Mouse (Mus musculus): ENCODE measurements at regions not wholly inside any gene's neighbourhood (a gene's known extent, or its start where the extent isn't known, plus 50 kb on each side); places are given as distances from the start of the nearest gene placed in this dataset.

DNA sequence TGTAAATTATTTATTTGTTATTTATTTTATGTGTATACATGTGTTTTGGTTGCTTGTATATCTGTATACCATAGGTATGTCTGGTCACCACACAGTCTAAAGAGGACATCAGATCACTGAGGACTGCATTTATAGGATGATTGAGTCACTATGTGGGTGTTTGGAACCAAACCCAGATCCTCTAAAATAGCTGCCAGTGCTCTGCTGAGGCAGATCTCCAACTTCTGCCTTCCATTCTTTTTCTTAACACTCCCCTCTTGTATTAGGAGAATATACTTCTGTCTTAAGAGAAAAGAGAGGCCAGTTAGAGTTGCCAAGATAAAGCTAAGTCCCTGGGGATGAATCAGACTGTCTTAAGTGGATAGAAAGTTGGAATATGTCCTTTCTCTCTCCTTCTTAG lies 424.2 kb downstream of the Cntn6 start:
- DNase-seq (ENCODE audit: low read depth, low spot score), result peak; percentile 67

DNA sequence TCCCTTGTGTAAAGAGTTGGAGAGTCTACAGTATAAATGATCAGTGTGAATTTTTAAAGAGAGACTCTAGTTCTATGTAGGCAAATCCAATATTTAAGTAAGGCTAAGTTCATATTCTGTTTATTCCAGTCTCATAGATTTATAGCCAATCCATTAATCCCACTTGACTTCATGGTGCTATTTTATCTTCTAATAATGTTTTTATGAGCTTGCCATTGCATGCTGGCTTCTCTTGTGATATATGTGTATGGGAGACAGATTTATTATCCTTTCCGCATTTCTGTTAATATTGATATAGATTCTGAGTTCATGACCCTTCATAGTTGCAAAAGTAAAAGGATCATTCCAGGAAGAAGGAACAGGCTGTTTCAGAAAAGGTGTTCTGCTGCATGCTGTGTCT lies 430.0 kb downstream of the Cntn6 start:
- no peak for DNase-seq (ENCODE audit: low read depth, low spot score)

DNA sequence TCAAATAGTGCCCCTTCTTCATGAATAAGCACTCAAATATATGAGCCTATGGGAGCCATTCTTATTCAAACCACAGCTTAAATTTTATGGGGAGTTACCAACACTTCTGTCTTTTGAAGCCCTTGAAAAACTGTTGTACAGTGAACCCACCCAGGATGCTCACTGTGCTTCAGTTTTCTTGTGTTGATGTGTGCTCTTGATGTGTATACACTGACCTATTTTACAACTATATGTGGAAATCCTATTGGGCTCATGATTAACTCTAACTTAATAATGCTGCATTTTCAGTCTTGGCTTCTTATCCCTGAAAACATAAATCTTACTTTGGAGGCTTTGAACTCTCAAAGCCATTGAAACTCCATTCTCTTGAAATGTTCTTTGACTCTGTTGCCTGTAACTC lies 433.5 kb downstream of the Cntn6 start:
- DNase-seq (ENCODE audit: low read depth, low spot score), result no peak

DNA sequence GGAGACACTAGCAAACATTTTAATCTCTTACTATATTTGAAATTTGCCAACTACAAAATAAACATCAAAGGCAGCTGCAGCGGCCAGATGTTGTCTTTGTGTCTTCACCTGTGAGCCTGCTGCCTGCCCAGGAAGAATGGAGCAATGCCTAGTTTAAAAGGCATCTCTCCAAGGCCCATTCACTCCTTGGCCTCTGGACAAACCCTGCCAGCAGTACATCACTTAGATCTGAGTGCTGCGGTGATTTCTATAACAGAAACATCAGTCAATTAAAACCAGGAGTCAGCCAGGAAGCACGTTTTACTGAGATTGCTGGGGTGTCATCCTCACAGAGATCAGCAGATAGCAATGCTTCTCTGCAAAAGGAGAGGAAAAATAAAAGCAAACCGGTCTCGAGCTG lies 437.7 kb downstream of the Cntn6 start:
- no peak for DNase-seq (ENCODE audit: low read depth, low spot score)

DNA sequence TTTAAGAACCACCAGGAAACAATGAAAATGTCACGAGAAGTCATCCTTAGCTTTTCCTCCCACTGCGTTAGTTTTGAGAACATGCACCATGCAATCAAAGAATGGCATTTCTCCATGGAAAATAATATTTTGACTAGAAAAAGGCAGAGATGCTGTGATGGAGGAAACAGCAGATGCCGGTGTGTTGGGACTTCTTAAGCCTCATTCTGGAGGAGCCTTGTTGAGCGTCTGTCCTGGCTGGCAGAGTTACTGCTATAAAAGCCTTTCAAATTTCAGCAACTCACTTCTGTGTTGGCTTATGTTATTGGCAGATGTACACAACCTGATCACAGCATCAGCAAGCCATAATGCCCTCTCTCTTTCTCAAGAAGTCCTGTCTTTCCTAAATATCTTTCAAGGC lies 439.6 kb downstream of the Cntn6 start:
- no peak for DNase-seq (ENCODE audit: low read depth, low spot score)

DNA sequence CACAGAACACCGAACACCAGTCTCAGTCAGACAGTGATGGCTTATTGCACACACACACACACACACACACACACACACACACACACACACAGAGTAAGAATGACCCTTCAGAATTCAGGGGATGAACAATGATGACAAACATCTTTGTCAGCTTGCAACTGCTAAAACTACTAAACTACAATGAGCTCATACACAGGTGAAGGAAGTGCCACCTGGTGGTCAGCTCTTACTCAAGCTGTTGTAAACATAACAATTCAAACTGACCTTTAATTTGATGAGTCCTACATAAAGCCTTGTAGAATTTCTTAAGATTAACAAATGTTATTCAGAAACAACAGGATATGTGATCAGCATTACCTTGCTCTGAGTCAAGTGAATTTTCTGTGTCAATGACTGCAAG lies 446.5 kb downstream of the Cntn6 start:
- no peak for DNase-seq (ENCODE audit: low read depth, low spot score)

DNA sequence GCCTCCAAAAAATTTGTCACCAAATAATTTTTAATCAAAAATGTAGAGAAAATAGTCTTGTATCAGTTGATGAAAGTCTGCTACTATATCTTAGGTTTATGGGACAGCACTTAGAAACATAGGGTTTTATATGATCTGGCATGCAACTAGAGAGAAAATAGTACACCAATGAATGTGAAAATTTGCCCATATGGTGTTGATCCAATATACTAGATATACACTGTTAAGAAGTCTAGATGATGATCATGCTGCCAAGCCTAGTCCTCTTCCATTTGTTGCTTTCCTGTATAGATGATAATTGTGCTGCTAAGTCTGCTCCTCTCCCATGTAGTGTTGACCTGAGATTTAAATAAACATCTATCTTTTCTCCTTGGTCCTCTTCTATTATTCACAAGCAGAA lies 481.9 kb downstream of the Cntn6 start:
- DNase-seq (ENCODE audit: low read depth, low spot score), result peak; percentile 6

DNA sequence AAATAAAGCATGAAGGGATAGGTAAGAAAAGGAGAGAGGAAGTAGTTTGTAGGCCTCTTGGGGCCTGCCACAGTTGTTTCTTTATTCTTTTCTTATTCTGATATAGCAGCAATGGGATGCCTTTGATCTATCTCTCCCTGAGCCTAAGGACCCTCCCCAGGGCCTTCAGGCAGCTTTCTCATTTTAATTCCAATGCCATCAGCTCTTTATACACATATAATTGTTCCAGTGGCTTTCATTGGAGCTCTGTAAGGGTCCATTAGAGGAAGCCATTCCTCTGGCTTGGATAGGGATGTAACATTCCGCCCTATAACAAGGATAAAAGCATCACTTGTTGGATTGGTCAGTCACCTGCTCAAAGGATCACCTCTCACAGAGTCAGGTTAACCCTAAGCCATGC lies 491.6 kb downstream of the Cntn6 start:
- no peak for DNase-seq (ENCODE audit: low read depth, low spot score)

DNA sequence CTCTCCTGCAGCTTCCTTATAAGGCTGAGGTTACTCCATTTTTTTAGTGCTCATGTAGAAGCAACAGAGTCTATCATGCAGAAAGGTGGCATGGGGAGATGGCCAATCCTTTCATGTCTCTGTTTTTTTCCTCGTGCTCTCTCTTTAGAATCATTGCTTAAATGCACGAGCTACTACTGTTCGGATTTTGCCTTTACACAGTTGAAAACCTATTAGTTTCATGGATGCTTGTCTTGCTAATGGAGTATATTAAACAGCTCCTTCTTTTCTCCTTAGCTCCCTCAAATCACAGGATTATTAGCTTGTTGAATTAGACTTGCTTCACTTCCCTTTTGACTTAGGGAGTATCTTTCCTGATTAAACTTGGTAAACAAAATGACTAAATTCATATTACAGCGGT lies 497.3 kb downstream of the Cntn6 start:
- DNase-seq (ENCODE audit: low read depth, low spot score), result no peak

DNA sequence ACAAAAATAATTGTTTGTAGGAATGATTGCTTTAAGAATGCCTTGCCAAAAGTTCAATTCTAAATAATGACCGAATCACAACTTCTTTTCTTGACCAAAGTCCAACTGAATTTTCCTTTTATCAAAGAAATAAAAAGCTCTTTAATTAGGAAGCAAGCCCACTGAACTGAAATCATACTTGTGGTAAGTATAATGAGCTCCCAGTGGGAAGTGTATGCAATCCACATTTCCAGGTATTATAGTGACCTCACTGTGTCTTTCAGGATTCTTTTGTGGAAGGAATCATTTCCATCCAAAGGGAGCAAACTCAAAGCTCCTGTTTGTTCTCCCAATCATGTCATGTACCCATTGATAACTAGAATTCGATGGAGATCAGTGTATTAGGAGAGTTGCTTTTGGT lies 497.8 kb downstream of the Cntn6 start:
- DNase-seq (ENCODE audit: low read depth, low spot score), result no peak

DNA sequence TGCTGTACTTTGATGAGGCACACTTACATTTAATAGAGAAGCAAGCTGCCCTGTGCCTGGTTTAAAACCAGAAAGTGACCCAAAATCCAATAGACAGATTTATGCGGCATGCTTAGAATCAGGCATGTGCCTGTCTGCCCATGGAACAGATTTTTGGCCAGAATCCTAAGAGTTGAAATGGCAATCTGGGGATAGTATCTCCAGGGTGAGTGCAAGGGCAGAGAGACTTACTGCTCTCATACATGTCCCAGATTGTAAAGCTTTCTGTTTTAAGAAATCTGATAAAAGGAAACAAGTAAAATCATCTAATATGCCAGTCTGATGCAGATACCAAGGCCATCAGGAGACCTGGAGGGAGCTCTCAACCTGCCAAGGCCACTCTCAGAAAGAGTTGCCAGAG lies 507.0 kb downstream of the Cntn6 start:
- DNase-seq (ENCODE audit: low read depth, low spot score), result no peak

DNA sequence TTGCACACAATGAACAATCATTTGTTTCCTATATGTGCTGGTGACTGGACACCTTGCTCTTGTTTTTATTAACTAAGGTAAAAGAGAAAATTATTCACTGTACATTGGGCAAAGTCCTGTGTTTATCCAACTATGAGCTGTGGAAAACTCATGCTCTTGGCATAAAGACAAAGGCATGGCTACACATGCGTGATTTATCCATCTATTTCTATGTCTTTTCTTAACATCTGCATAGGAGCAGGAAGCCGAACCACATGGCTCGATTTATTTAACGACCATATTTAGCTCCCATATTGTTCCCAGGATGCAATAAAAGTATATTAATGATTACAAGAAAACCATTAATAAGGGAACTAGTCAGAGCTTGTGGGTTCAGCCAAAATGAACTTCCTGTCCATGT lies 528.1 kb downstream of the Cntn6 start:
- DNase-seq (ENCODE audit: low read depth, low spot score), result no peak

DNA sequence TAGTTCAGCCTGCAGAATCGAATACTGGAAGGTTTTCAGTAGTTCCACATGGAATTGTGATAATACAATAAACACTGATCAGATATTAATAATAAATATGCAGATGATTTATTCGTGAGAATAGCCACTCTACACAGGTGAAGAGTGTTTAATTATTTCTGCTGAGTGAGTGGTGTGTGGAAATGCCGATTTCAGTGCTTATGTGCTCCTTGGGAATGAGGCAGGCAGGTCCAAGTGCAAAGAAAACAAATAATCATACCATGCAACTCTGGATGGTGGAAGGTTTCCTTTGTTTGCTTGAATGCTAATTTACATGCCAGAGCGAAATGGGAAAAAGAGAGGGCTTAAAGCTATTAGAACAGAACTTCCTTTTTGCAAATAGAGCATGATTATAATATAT lies 528.6 kb downstream of the Cntn6 start:
- no peak for DNase-seq (ENCODE audit: low read depth, low spot score)

DNA sequence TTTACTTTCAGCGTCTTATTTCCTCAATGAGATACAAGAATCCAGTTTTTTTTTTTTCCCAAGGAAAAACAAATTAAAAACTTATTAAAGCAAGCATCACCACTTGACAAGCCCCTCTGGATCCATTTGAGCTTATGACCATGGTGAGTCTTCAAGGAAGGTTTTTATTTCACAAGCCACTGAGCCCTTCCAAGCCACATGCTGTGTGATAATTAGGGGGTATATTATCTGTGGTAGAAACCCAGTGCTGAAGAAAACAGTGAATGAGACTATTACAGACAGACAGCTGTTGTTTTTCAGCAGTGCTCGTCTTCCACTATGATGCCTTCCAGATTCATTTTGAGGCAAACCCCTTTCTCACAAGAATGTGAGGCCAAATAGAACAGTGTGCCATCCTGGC lies 573.6 kb downstream of the Cntn6 start:
- no peak for DNase-seq (ENCODE audit: low read depth, low spot score)

DNA sequence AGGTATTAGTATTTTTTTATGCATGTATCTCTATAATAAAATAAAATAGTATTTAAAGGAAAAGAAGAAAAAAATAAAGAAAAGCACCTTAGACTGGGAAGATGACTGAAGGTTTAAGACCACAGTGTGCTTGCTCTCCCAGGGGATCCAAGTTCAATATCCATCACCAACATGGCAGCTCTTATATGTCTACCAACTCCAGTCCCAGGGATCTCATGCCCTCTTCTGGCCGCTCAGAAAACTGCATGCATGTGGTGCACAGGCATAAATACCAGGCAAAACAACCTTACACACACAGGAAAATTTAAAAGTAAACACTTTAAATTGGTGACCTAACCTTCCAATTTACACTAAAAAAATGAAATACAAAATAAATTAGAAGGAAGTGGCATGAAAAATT lies 586.6 kb upstream of the Cntn4 start:
- no peak for DNase-seq (ENCODE audit: low read depth, low spot score)

Measured in telencephalon, adult 2 months (tissue).